Mouse (Mus musculus): ENCODE measurements around the gene Nbas.

DNA sequence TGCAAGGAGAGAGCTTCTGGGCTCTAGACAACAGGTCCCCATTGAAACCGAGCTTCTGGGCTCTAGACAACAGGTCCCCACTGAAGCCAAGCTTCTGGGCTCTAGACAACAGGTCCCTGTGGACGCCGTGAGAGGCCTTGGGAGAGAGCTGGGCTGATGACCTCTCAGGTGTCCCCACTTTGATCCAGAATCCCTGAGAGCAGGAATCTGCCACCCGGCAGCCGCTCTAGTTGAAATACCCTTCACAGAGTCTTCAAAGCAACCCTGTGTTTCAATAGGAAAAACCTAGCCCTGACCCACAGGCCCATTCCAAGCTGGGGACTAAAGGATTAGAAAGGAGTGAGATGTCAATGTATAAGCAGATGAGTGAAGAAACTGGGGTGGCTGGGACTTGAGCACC is 320.1 kb downstream of the Nbas start:
- TF ChIP-seq CTCF (IDR thresholded peaks at IDR 0.05; ENCODE audit: low read depth) (no peak), EP300 (IDR thresholded peaks at IDR 0.05; ENCODE audit: low read depth) (no peak)
